Mouse (Mus musculus): Measurements from ENCODE around the gene Mast4.

DNA sequence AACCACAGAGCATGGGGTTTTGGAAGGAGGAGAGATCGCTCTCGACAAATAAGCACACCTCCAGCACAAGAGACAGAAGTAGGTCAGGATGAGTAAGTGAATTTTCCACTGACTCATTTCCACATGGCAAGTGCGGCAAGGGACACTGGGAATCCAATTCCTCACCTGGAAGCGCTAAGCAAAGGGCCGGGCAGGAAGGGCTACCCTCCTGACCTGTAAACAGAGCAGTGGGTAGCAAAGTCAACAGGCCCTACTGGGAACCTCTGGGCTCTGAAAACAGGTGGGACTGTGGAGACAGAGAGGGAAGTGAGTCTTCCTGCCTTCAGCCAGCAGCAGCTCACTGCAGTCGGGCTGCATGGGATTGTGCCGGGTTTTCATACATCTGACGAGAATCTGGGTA, 457.1 kb downstream of the Mast4 start:
- TF ChIP-seq CTCF (IDR thresholded peaks at IDR 0.05; ENCODE audit: borderline replicate concordance, insufficient read depth, low read length) (no peak), POLR2A (IDR thresholded peaks at IDR 0.05; ENCODE audit: low read depth, low read length) (no peak)
